In genomic region chr1:39824240-39824639, GRCm38 (mm10) we compare ENCODE assay signal across 24 mouse cellular contexts. TPM values are rescaled to one million over a fixed set of nuclear protein-coding genes. Genes with fewer than 3 reads are reported as not detected.
"Had no signal": no experiment of that assay in that cellular context is flagged by ENCODE, and none has a peak within 500 bp of the region (broad histone marks: within the 10 kb centered on the region; RNA-seq: fewer than 3 reads in every experiment).

No protein-coding gene starts in this region.

- H3K27ac ChIP-seq: neural tube, embryonic 13.5 days; neural tube, embryonic 15.5 days; stomach, embryonic 15.5 days; stomach, postnatal 0 days had no signal

- DNase-seq: retina, postnatal 1 day; right cerebral cortex, adult 18-20 months; right cerebral cortex, postnatal 14 days; right cerebral cortex, postnatal 25 days; right cerebral cortex, postnatal 4 days; spleen, adult 18-20 months; thymus, adult 18-20 months; thymus, adult 2 months; thymus, postnatal 14 days; thymus, postnatal 25 days; thymus, postnatal 36 days; thymus, postnatal 4 days had no signal

- H3K27me3 ChIP-seq: neural tube, embryonic 13.5 days; neural tube, embryonic 15.5 days; stomach, embryonic 15.5 days had no signal

- H3K4me2 ChIP-seq: neural tube, embryonic 13.5 days; neural tube, embryonic 15.5 days; stomach, embryonic 15.5 days had no signal

- H3K9ac ChIP-seq: neural tube, embryonic 13.5 days; neural tube, embryonic 15.5 days; stomach, embryonic 15.5 days had no signal

- H3K36me3 ChIP-seq: neural tube, embryonic 13.5 days; neural tube, embryonic 15.5 days; stomach, embryonic 15.5 days had no signal

- H3K4me3 ChIP-seq: neural tube, embryonic 13.5 days; neural tube, embryonic 15.5 days; stomach, embryonic 15.5 days had no signal

- H3K9me3 ChIP-seq: neural tube, embryonic 13.5 days; neural tube, embryonic 15.5 days; stomach, embryonic 15.5 days had no signal

- H3K4me1 ChIP-seq: neural tube, embryonic 13.5 days; neural tube, embryonic 15.5 days; stomach, embryonic 15.5 days had no signal

RNA-seq across cellular contexts. Expression of gene Gm3646, which starts 19.1 kb away (rescaled TPM):
- polyA plus RNA-seq: neural tube, embryonic 13.5 days; neural tube, embryonic 14.5 days; neural tube, embryonic 15.5 days; small intestine, adult 2 months; spleen, adult 2 months; stomach, embryonic 14.5 days; stomach, embryonic 16.5 days; testis, adult 2 months; thymus, adult 2 months; thymus, postnatal 0 days; urinary bladder, adult 2 months had no signal
